Mouse (Mus musculus): ENCODE measurements around the gene Wtap. TPM values are rescaled to one million over a fixed set of nuclear protein-coding genes. Genes with fewer than 3 reads are reported as not detected.
"Not testable (repeated sequence)": the region's sequence is repeated elsewhere in the genome, so short reads cannot be mapped to it uniquely, and the experiment has no call there.

The Wtap gene
- 120 and 123 TPM in 2 replicates for polyA plus RNA-seq (2014; fragmentation: Nextera tagmentation; extraction: Ambion mirVana)

DNA sequence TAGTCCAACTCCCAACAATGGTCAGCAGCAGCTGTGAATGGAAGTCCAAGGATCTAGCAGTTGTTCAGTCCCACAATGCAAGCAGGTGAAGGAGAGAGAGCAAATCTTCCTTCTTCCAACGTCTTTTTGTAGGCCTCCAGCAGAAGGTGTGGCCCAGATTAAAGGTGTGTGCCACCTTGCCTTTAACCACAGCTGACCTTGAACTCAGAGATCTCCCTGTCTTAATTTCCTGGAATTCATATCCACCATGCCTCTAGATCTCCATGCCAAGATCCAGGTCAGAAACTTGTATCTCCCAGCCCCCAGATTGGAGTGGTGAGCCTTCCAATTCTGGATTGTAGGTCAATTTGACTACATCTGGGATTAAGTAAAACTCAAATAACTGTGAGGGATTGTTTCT is at the start of gene Wtap:
Wtap (minus strand) TSS at position 101 of the 400 bp plus-strand sequence.
- 68% methylated on average over 1 of the region's 1 CpGs for WGBS
- H3K4me2 ChIP-seq (replicated peaks): peak within 1 kb of the TSS; percentile 94
- H3K9ac ChIP-seq: peak within 1 kb of the TSS; percentile 99
- H3K9me3 ChIP-seq (ENCODE audit: control insufficient read depth, low read length): no peaks in the 10 kb centered on the region
- H3K4me3 ChIP-seq (replicated peaks; ENCODE audit: low read length): peak within 1 kb of the TSS; percentile 95
- DNase-seq (ENCODE audit: low spot score): no peak
- H3K27me3 ChIP-seq (ENCODE audit: control insufficient read depth, insufficient read depth, low read length): no peaks in the 10 kb centered on the region
- peak within 1 kb of the TSS; percentile 99 for H3K27ac ChIP-seq
- H3K36me3 ChIP-seq (replicated peaks; ENCODE audit: control insufficient read depth, insufficient read depth): no peaks in the 10 kb centered on the region
- ATAC-seq (ENCODE audit: low FRiP score): no peak
- H3K4me1 ChIP-seq (replicated peaks; ENCODE audit: control insufficient read depth, insufficient read depth, low read length): peaks cover 10% of the 10 kb centered on the region

DNA sequence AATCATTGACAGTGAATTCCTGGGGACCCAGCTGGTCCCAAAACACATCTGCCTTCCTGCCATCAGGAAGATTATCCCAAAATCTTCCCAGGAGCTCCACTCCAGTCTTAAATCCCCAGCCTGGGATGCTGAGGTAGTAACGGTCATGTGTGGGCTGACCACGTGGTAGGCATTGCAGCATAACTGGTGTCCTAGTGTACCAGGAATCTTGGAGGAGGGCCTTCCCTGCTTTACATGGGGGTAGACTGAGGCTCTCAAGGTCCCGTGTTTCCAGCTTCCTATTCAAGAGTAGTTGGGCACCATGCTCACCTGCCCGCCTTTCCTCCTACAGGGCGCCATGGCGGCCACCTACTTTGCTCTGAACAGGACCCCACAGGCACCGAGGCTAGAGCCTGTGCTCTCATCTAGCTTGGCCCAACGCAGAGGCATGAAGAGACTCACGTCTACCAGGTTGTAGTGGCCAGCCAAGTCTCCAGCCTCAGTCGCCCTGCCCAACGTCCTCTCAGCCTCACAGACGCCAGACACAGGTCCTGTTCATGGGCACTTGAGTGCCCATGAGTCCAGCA is 42.7 kb upstream of the Wtap start:
- WGBS: 79% methylated on average over 3 of the region's 12 CpGs
- DNase-seq (ENCODE audit: low spot score); H3K27me3 ChIP-seq (ENCODE audit: control insufficient read depth, insufficient read depth, low read length); H3K4me3 ChIP-seq (replicated peaks; ENCODE audit: low read length); H3K9me3 ChIP-seq (ENCODE audit: control insufficient read depth, low read length); H3K4me2 ChIP-seq (replicated peaks); H3K9ac ChIP-seq; H3K36me3 ChIP-seq (replicated peaks; ENCODE audit: control insufficient read depth, insufficient read depth); H3K4me1 ChIP-seq (replicated peaks; ENCODE audit: control insufficient read depth, insufficient read depth, low read length); H3K27ac ChIP-seq: not testable (repeated sequence)
- ATAC-seq (ENCODE audit: low FRiP score): 0 out of 2 replicates have a peak, but pooled peaks have one; percentile 24

DNA sequence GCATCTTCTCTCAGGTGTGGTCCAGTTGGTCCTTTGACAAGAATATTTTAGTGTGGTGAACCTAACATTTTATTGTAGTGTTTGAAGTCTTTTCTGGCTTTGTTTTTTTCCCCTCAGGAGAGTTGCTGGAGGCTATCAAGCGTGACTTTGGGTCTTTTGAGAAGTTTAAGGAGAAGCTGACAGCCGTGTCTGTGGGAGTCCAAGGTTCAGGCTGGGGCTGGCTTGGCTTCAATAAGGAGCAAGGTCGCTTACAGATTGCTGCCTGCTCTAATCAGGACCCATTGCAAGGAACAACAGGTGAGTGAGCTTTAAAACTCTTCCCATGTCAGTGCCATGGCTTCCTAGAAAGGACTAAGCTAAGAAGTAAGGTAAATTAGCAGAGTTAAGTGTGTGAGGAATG is 19.3 kb upstream of the Wtap start:
- no peak overlapping the region for H3K4me2 ChIP-seq (replicated peaks)
- WGBS: 75% methylated on average over 3 of the region's 3 CpGs
- ATAC-seq (ENCODE audit: low FRiP score): no peak
- DNase-seq (ENCODE audit: low spot score): no peak
- peaks cover 10% of the 10 kb centered on the region for H3K4me1 ChIP-seq (replicated peaks; ENCODE audit: control insufficient read depth, insufficient read depth, low read length)
- H3K36me3 ChIP-seq (replicated peaks; ENCODE audit: control insufficient read depth, insufficient read depth): peaks cover 62% of the 10 kb centered on the region
- H3K9ac ChIP-seq: no peak overlapping the region
- H3K4me3 ChIP-seq (replicated peaks; ENCODE audit: low read length): no peak overlapping the region
- H3K27me3 ChIP-seq (ENCODE audit: control insufficient read depth, insufficient read depth, low read length): no peaks in the 10 kb centered on the region
- no peaks in the 10 kb centered on the region for H3K9me3 ChIP-seq (ENCODE audit: control insufficient read depth, low read length)
- H3K27ac ChIP-seq: no peak overlapping the region

DNA sequence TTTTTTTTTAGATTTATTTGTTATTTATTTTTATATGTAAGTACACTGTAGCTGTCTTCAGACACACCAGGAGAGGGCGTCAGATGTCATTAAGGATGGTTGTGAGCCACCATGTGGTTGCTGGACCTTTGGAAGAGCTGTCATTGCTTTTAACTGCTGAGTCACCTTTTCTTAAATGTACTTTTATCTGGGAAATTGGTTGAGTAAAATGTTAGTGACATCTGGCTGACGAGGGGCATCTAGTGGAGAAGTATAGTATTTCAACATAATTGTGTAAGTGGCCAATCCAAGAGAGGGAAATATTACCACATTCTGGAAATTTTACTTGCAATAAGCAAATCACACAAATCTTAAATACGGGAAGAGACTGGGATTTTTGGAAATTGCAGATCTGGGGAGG is 15.9 kb upstream of the Wtap start:
- ATAC-seq (ENCODE audit: low FRiP score) (no peak), DNase-seq (ENCODE audit: low spot score) (peak; percentile 65)
- 50% methylated on average over 3 of the region's 3 CpGs for WGBS
- Histone ChIP-seq H3K27me3 (ENCODE audit: control insufficient read depth, insufficient read depth, low read length) (no peaks in the 10 kb centered on the region), H3K4me1 (replicated peaks; ENCODE audit: control insufficient read depth, insufficient read depth, low read length) (peaks cover 10% of the 10 kb centered on the region), H3K9ac (no peak overlapping the region), H3K36me3 (replicated peaks; ENCODE audit: control insufficient read depth, insufficient read depth) (peaks cover 47% of the 10 kb centered on the region), H3K4me3 (replicated peaks; ENCODE audit: low read length) (no peak overlapping the region), H3K4me2 (replicated peaks) (peak overlapping the region; percentile 89; the same call in 1 of the 2 replicates), H3K27ac (no peak overlapping the region), H3K9me3 (ENCODE audit: control insufficient read depth, low read length) (no peaks in the 10 kb centered on the region)

DNA sequence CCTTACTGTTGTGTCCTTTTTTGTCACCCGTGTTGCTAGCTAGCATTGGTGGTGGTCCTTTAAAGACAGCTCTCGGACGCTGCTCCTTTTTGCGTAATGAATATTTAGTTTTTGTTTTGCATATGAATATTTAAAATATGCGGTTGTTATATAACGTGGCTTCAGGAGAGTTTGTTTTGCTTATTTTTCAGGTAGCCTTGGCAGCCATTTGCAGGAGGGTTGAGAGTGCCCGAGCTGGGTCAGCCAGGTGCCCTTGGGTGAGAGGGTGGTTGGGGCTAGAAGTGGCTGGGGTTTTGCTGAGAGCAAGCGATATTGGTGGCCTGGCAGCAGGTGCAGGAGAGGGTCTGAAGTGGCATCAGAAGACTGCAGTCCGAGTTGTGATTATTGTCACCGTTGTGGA is 14.6 kb upstream of the Wtap start:
- WGBS: under 1% methylated on average over 10 of the region's 10 CpGs
- H3K4me2 ChIP-seq (replicated peaks): peak overlapping the region; percentile 89
- H3K9ac ChIP-seq: peak overlapping the region; percentile 62
- H3K27me3 ChIP-seq (ENCODE audit: control insufficient read depth, insufficient read depth, low read length): no peaks in the 10 kb centered on the region
- H3K27ac ChIP-seq: peak overlapping the region; percentile 80
- H3K36me3 ChIP-seq (replicated peaks; ENCODE audit: control insufficient read depth, insufficient read depth): peaks cover 33% of the 10 kb centered on the region
- DNase-seq (ENCODE audit: low spot score): no peak
- H3K4me1 ChIP-seq (replicated peaks; ENCODE audit: control insufficient read depth, insufficient read depth, low read length): peaks cover 10% of the 10 kb centered on the region
- H3K9me3 ChIP-seq (ENCODE audit: control insufficient read depth, low read length): no peaks in the 10 kb centered on the region
- H3K4me3 ChIP-seq (replicated peaks; ENCODE audit: low read length): peak overlapping the region; percentile 53
- no peak for ATAC-seq (ENCODE audit: low FRiP score)

DNA sequence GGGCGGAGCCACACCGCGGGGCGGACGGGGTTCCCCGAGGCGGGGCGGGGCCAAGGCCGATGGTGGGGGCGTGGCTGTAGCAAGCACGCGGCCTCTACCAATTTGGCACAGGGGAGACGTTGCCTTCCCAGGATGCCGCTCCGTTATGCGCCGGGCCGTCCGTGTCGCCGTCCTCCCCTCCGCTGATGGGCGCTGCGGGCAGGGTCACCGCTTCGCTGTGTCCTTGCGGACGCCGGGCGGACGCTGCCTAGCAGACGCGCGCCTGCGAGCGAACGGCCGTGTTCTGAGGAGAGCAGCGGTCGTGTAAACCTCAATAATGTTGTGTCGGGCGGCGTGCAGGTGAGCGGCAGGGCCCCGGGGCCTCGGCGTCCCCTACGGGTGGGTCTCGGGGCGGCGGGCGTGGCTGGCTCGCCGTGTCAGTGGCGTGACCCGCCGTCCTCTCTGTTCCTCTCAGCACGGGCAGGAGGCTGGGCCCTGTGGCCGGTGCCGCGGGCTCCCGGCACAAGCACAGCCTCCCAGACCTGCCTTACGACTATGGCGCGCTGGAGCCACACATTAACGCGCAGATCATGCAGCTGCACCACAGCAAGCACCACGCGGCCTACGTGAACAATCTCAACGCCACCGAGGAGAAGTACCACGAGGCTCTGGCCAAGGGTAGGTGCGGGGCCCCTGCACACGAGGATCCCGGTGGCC is 13.9 kb upstream of the Wtap start:
- Histone ChIP-seq H3K27me3 (ENCODE audit: control insufficient read depth, insufficient read depth, low read length) (no peaks in the 10 kb centered on the region), H3K9ac (peak overlapping the region; percentile 62), H3K4me1 (replicated peaks; ENCODE audit: control insufficient read depth, insufficient read depth, low read length) (peaks cover 10% of the 10 kb centered on the region), H3K4me3 (replicated peaks; ENCODE audit: low read length) (peak overlapping the region; percentile 53), H3K27ac (peak overlapping the region; percentile 80), H3K4me2 (replicated peaks) (peak overlapping the region; percentile 89), H3K9me3 (ENCODE audit: control insufficient read depth, low read length) (no peaks in the 10 kb centered on the region), H3K36me3 (replicated peaks; ENCODE audit: control insufficient read depth, insufficient read depth) (peaks cover 27% of the 10 kb centered on the region)
- peak; percentile 90 for DNase-seq (ENCODE audit: low spot score)
- WGBS: under 1% methylated on average over 64 of the region's 76 CpGs
- peak; percentile 97 for ATAC-seq (ENCODE audit: low FRiP score)

DNA sequence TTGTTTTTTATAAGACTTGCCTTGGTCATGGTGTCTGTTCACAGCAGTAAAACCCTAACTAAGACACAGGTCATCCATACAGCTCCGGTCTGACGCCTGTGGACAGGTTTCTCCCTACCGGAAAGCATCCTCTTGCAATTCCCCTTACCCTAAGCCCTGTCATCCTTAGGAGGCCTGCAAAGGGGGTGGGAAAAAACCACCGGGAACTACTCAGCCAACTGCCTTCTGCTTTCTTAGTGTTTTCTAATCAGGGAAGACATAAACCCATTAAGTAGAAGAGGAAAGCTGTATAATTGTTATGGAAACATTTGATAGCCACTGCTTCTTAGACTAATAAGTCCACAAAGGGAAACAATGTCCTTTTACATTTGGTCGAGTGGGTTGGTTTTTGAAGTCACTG is 13.0 kb upstream of the Wtap start:
- Histone ChIP-seq H3K36me3 (replicated peaks; ENCODE audit: control insufficient read depth, insufficient read depth) (peaks cover 18% of the 10 kb centered on the region), H3K9ac (no peak overlapping the region), H3K27ac (no peak overlapping the region), H3K4me1 (replicated peaks; ENCODE audit: control insufficient read depth, insufficient read depth, low read length) (peaks cover 10% of the 10 kb centered on the region), H3K4me2 (replicated peaks) (peak overlapping the region; percentile 89), H3K9me3 (ENCODE audit: control insufficient read depth, low read length) (no peaks in the 10 kb centered on the region), H3K4me3 (replicated peaks; ENCODE audit: low read length) (peak overlapping the region; percentile 53; the same call in 1 of the 2 replicates), H3K27me3 (ENCODE audit: control insufficient read depth, insufficient read depth, low read length) (no peaks in the 10 kb centered on the region)
- DNase-seq (ENCODE audit: low spot score) (no peak), ATAC-seq (ENCODE audit: low FRiP score) (no peak)
- 52% methylated on average over 5 of the region's 5 CpGs for WGBS

DNA sequence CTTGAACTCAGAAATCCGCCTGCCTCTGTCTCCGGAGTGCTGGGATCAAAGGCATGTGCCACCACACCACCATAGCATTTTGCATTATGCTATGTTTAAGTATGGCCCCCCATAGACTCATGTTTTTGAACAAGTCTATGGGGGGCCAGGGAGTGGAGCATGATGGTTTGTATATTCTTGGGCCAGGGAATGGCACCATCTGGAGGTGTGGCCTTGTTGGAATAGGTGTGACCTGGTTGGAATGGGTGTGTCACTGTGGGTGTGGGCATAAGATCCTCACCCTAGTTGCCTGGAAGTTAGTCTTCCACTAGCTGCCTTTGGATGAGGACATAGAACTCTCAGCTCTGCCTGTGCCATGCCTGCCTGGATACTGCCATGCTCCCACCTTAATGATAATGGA is 12.6 kb upstream of the Wtap start, which contains the start of gene Sod2:
Sod2 (plus strand) TSS at position 301 of the 400 bp plus-strand sequence.
- ATAC-seq (ENCODE audit: low FRiP score); H3K27me3 ChIP-seq (ENCODE audit: control insufficient read depth, insufficient read depth, low read length); H3K4me1 ChIP-seq (replicated peaks; ENCODE audit: control insufficient read depth, insufficient read depth, low read length); DNase-seq (ENCODE audit: low spot score); H3K9me3 ChIP-seq (ENCODE audit: control insufficient read depth, low read length): not testable (repeated sequence)
- Histone ChIP-seq H3K36me3 (replicated peaks; ENCODE audit: control insufficient read depth, insufficient read depth) (peaks cover 14% of the 10 kb centered on the region), H3K27ac (peak within 1 kb of the TSS; percentile 80), H3K9ac (peak within 1 kb of the TSS; percentile 47), H3K4me3 (replicated peaks; ENCODE audit: low read length) (peak within 1 kb of the TSS; percentile 53), H3K4me2 (replicated peaks) (peak within 1 kb of the TSS; percentile 89)
- WGBS: 90% methylated on average over 2 of the region's 2 CpGs

DNA sequence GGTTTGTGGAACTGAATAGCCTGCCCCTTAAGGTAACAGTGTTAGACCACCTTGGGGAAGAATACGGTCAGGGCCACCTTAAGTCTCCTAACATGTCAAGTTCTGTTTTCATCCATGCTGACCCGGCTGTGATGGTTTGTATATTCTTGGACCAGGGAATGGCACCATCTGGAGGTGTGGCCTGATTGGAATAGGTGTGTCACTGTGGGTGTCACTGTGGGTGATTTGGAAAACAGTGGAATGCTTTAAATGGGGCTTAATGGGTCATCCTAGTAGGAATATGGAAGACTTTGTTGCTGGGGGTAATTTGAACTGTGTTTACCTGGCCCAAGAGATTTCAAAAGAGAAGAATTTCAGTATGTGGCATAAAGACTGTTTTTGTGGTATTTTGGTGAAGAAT is 10.5 kb upstream of the Wtap start:
- H3K9ac ChIP-seq; H3K36me3 ChIP-seq (replicated peaks; ENCODE audit: control insufficient read depth, insufficient read depth); DNase-seq (ENCODE audit: low spot score); H3K4me2 ChIP-seq (replicated peaks); H3K4me1 ChIP-seq (replicated peaks; ENCODE audit: control insufficient read depth, insufficient read depth, low read length); ATAC-seq (ENCODE audit: low FRiP score); H3K27me3 ChIP-seq (ENCODE audit: control insufficient read depth, insufficient read depth, low read length); H3K9me3 ChIP-seq (ENCODE audit: control insufficient read depth, low read length); H3K27ac ChIP-seq; H3K4me3 ChIP-seq (replicated peaks; ENCODE audit: low read length): not testable (repeated sequence)
- WGBS: 90% methylated on average over 2 of the region's 2 CpGs

All from hindbrain, embryonic 14.5 days (tissue).